Mouse (Mus musculus): ENCODE measurements around the gene Ppcs.

GRCm38 (mm10) chr4:119422294-119422964 lies at the start of gene Ppcs, which contains the start of gene Zmynd12:
- TF ChIP-seq CTCF (IDR thresholded peaks at IDR 0.05; ENCODE audit: insufficient read depth, low read depth, low read length) (no peak), POLR2A (IDR thresholded peaks at IDR 0.05; ENCODE audit: insufficient read depth, low read depth, low read length) (peak; percentile 39; the same call in 1 of the 2 replicates)
